Mouse (Mus musculus) telencephalon, adult 2 months (tissue): ENCODE data around the gene Pus3.

Experiments
- DNase-seq: peaks from one replicate; pipeline ENCODE4 v3.0.0-alpha.2; 2011; ENCODE audit warnings: low read depth, low spot score

Pus3 gene

DNA sequence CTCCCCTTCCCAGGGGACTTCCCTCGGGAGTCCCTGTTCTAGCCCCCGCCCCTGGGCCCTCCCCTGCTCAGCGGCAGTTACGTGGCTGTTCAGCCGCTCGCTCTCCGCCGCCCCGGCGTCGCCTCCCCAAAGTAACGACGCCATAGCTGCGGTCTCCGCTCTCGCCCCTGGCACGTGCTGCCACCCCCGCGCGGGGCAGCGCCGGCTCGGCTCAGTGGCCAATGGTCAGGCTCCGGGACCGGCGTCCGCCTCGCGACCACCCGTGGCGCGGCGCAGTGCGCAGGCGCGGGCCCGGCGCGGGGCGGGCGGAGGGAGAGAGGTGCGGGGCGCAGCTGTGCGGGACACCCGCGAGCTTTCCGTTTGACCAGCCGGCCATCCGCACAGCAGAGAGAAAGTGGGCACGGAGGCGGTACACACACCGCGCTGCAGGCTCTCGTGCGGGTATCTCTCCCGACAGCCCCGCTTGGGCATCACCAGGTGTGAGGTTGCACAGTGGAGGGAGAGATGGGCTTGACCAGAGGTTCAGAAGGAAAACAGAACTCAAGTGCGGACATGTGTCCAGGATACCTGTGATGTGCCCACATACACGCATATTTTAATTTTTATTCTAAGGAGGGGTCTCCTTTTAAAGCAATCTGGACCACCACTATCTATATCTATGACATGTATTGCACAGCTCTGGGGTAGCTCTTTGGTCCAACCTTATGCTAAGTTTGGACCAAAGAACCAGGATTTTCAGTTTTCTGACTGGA is at the start of gene Pus3, which contains the start of gene Ddx25:
Gene Pus3 (plus strand): TSS at position 339 of the 752 bp plus-strand sequence.
Gene Ddx25 (minus strand): TSS at position 272 of the 752 bp plus-strand sequence.
- no peak for DNase-seq

DNA sequence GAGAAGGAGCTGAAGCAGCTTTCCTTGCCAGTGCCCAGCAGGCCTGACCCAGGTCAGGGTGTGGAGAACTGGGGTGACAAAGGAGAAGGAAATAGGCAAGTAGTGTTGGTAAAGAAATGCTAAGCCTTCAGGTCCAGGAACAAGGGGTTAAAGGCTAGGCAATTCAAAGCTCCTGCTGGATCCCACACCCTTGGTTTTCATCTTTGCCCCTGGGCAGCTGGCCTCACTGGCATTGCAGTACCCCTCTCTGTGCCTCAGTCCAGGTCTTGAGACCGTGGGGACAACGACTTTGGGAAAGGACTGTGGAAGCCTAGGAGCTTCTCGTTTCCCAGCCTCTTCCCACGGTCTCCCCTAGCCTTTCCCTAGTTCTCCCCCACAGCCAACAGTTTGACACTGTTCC is 44.5 kb upstream of the Pus3 start:
- no peak for DNase-seq

- DNase-seq, result no peak
Observed at GRCm38 (mm10) chr9:35516182-35516581, 42.2 kb upstream of the Pus3 start.

DNA sequence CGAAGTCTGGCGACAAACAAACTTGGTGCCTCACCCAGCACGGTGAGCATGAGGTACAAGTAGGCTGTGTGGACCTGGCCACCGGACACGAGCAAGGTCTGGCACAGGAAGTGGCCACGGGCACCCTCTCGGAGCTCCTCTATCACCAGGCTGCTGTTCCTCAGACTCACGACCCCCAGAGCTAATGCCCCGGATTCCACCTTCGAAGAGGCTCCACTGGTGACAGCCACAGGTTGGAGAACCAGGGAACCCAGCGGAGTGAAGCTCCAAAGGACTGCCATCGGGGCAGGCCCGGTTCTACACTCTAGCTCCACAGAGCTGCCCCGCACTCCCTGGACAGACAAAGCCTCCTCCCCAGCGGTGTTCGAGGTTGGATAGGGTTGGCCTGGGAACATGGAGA is 41.7 kb upstream of the Pus3 start:
- no peak for DNase-seq

DNA sequence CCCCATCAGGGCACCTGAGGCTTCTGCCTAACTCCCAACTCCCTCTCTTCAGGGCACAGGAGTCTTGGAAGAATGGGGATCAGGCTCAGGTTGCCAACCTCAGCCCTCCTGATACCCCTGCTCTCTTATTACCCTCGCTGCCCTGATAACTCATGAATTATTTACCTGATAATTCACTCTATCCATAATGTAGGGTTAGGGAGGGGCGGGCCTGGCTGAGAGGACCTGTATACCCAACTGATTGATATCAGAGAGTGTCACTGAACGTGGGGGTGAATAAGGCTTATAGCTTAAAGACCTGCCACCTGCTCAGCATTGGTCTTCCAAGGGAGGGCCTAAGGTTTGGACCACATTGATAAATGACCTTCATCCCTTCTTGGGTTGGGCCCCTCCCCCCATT is 40.2 kb upstream of the Pus3 start, which contains the start of gene Gm1113:
Gene Gm1113 (minus strand): TSS at position 101 of the 400 bp plus-strand sequence.
- no peak for DNase-seq

- DNase-seq, result no peak
Observed at GRCm38 (mm10) chr9:35520631-35521348, 37.6 kb upstream of the Pus3 start.

DNA sequence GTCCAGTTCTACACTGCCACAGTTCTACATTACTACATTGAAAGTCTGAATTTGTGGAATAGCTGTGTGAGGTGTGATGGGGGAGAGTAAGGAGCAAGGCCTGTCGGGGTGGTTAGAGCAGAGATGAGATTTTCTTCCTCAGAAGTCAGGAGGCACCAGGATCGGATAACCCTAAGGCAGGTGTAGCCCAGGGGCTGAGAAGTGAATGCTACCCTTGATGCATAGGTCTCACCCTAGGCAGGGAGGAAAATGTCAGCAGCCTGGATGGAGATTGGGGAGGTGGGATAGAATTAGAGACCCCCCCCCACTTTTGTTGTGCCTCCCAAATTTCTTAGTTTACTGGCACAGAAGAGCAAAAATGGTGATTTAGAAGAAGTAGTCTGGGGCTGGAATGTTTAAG is 36.2 kb upstream of the Pus3 start:
- no peak for DNase-seq

DNA sequence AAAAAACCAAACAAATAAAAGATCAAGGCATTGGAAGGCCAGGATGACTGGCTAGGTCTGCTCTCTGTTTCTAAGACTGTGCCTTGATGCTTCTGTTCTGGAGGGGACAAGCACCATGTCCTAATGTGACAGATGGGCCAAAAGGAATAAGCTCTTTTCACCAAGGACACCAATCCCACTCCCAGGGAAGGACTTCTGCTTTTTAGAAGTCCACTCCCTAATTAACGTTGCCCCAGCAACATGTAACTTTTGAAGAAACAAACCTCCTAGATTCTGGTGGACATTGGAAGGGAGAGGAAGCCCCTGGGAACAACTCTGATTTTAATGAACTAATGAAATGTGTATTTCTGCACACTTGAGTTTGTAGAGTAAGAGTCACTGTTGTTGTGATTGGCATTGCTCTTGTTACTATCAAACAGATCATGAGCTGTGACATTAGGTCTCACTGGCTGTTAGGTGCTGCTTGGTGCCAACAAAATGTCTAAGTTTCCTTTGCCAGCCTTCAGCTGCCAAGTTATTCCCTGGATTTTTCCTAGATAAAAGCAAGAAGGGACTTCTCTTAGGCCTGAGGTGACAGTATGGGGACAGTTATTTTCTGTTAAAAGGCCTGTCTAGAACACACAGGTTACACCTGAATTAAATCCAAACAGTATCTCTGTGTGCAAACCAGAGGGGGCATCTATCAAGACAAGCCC is 35.4 kb upstream of the Pus3 start:
- no peak for DNase-seq

DNA sequence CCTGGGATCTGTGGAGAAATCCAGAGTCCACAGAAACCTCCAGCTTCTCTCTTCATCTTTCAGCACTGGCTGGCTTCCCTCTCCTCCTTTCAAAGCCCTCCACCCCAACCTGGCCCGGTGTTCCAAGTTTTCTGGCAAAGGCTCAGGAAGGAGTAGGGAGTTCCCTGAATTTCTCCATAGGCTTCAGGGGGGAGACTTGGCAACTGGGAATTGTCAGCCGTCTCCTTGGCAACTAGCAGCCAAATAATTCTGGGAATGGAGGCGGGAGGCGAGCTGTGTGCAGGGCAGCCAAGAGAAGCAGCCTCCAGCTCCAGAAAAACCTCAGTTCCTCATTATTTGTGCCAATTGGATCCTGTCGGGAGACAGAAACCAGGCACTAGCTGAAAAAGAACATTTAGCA is 34.9 kb upstream of the Pus3 start:
- peak; percentile 88 for DNase-seq

GRCm38 (mm10) chr9:35523941-35524411 is 34.4 kb upstream of the Pus3 start:
- peak; percentile 64 for DNase-seq

DNA sequence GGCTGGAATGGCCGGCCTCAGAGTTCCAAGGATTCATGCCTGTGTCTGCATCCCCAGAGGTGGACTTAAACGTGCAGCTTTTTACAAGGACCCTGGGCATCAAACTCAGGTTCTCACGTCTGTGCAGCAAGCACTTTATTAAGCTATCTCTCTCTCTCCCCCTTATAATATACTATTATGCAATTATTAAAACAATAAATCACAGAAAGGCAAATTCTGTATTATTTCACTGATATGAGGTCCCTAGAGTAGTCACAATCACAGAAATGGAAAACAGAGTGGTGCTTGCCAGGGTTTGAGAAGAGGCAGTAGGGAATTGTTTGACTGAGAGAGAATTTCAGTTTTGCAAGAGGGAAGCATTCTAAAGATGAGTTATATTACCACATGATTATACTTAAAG is 29.3 kb upstream of the Pus3 start:
- DNase-seq, result no peak

DNA sequence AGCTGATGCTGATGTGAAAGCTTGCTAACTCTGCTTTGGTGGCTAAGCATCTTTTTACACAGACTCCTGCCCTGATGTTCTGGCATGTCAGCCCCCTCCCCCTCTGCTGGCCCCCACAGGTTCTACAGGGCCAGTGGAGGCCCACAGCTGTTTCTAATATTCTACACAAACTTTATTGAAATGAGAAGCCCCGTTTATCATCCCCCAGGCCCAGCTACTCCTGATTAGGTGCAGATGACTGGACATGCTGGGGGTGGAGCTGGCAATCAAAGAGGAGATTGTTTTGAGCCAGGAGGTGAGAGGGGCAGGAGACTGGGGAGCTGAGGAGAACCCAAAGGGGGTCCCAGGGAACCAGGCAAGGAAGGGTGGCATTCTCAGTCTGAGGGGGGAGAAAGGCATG is 28.6 kb upstream of the Pus3 start:
- no peak for DNase-seq

DNA sequence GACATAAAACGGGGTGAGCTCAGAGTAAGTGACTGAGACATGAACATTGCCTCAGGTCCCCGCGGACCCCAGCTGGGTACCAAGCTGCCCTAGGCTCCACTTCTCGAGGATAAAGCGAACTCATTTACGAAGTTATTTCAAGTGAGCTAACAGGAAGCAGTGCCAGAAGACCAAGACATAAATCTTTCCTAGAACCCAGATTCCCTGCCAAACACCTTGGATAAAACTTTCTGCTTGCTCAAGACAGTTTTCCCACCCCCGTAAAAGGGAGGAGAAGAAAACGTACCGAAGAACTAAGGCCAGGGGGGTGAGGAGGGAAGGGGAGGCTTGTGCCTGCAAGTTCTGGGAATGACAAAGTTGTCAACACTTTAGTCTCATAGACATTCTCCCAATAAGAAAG is 25.1 kb upstream of the Pus3 start:
- DNase-seq, result no peak

DNA sequence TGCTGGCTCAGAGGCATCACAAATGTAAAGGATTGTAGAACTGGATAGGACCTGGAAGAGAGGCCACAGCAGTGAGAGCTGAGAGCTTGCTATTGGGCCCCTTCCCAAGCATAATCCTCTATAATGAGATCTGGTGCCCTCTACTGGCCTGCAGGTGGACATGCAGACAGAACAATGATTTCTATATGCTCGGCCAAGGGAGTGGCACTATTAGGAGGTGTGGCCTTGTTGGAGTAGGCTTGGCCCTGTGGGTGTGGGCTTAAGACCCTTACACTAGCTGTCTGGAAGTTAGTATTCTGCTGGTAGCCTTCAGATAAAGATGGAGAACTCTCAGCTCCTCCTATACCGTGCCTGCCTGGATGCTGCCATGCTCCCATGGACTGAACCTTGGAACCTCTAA is 23.3 kb upstream of the Pus3 start:
- DNase-seq, result no peak

GRCm38 (mm10) chr9:35535876-35536275 is 22.5 kb upstream of the Pus3 start:
- DNase-seq, result no peak

DNA sequence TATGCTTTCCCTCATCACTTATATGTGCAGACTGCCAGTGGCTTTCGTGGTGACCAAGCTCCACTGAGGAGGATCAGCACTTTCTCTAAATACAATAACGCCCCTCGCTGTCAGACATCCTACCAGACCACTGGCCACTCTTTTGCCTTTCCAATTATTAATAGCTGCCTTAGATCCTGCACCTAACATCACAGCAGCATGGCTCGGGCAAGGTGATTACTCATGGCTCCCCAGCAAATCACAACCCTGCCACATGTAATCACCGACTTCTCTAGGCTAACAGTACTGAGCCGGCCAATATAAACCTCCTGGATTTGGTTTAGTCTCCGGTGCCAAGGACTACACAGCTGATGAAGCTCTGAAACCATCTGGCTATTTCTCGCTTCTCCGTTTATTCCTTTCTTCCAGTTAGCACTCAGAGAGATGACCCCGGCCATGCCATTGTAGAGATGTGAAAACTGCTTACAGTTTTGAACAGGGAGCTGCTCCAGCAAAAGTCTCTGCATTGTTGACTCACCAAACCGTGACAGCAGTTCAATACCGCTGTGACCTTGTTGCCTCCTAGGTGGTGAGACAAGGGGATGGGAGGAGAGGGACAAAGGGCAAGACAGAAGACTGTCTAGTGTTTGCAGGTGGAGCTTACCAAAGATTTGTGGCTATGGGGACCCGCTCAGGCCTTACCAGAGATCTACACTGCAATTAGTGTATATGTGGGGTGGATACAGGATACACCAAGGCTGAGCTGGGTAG is 19.2 kb upstream of the Pus3 start:
- DNase-seq, result no peak

GRCm38 (mm10) chr9:35541024-35541423 is 17.4 kb upstream of the Pus3 start:
- no peak for DNase-seq

DNA sequence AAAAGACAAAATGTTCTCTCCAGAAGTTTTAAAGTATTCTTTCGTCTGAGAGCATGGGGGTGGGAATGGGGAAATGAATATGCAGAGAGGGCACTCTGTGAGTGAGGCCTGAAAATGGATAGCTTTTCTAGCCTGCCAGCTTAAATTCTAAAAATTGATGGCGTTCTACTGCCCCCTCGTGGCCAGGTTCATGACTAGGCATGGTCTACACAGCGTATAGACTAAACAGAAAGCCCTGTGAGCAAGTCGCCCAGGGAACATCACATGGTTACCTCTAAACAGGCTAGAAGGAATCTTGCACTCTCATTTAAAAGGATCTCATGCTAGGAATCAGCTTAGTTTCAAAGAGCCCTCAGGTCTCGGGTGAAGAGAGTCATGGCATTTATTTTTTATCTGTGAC is 16.9 kb upstream of the Pus3 start:
- DNase-seq, result no peak

DNA sequence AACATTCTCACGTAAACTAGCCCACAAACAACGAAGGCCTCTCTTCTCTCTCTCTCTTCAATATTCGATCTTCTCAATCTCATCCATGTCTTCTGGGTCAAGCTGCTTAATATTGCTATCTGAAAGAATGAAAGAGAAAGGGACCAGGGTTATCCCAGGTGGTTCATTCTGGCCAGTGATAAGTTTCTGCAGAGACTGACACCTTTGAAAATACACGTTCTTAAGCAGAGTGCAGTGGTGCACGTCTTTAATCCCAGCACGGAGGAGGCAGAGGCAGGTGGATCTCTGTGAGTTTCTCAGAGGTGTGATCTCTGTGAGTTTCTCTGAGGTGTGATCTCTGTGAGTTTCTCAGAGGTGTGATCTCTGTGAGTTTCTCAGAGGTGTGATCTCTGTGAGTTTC is 16.5 kb upstream of the Pus3 start:
- no peak for DNase-seq

DNA sequence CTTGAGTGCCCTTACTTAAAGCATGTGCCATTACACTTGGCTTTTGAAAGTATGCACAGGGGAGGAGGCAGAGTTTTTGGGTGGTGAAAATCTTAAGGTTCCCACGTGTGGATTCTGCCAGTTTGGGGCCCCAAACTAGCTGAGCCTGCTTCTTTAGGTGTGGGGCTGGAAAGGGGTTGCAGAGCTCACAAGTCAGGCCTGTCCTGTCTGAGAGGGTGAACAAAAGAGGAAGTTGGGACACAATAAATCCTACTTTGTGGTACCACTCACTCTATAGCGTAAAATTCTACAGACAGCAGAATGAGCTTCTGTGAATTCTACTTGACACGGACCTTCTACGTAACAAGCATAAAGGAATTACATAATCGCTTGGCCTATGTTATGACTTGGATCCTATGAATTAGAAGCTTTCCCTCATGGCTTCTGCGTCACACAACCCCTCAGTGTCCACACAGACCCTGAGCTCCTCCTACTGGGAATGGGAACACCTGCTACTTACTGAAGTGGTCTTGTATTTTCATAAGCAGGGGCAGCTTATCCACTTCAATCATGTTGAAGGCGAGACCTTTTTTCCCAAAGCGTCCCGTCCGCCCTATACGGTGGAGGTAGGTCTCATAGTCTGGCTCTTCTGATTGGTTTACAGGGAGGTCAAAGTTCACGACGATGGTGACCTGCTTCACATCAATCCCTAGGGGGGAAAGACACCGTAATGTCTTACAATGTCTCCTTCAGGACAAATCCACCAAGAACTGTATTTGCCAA is 15.1 kb upstream of the Pus3 start:
- DNase-seq, result no peak

GRCm38 (mm10) chr9:35544666-35545065 is 13.7 kb upstream of the Pus3 start:
- DNase-seq, result no peak
